Mouse (Mus musculus) myocyte (in vitro differentiated cells): Measurements from ENCODE around the gene B4gat1.

Source experiments
- CEBPB ChIP-seq: IDR thresholded peaks from 2 replicates; pipeline ENCODE4 v1.6.1; 2011; ENCODE audit warnings: mild to moderate bottlenecking, moderate library complexity; ENCODE audit not compliant: poor library complexity, insufficient read depth, severe bottlenecking
- E2F4 ChIP-seq: IDR thresholded peaks from one replicate; pipeline ENCODE4 v1.6.1; 2011; ENCODE audit warnings: mild to moderate bottlenecking, control low read depth, moderate library complexity; ENCODE audit not compliant: insufficient read depth
- MAX ChIP-seq: IDR thresholded peaks from one replicate; pipeline ENCODE4 v1.6.1; 2011; ENCODE audit warnings: low read depth, mild to moderate bottlenecking, control low read depth
- MYOD1 ChIP-seq, 3 experiments: IDR thresholded peaks; one replicate each; pipeline ENCODE4 v1.6.1; 2011; ENCODE audit warnings: control low read depth in 2 of 3, low read depth in 2 of 3, mild to moderate bottlenecking in 2 of 3, moderate library complexity in 1 of 3; ENCODE audit not compliant: insufficient read length in 2 of 3, control insufficient read depth in 1 of 3
- MYOG ChIP-seq, 3 experiments: IDR thresholded peaks; one replicate each; pipeline ENCODE4 v1.6.1; 2011; ENCODE audit warnings: control low read depth in 2 of 3, low read depth in 2 of 3, mild to moderate bottlenecking in 2 of 3; ENCODE audit not compliant: insufficient read length in 2 of 3, control insufficient read depth in 1 of 3, insufficient read depth in 1 of 3
- POLR2A ChIP-seq: IDR thresholded peaks from one replicate; pipeline ENCODE4 v1.6.1; 2011; ENCODE audit warnings: low read depth, mild to moderate bottlenecking, control low read depth, moderate library complexity; ENCODE audit not compliant: insufficient read length
- POLR2AphosphoS2 ChIP-seq: IDR thresholded peaks from one replicate; pipeline ENCODE4 v1.6.1; 2011; ENCODE audit warnings: low read depth, control low read depth; ENCODE audit not compliant: insufficient read length
- REST ChIP-seq: IDR thresholded peaks from one replicate; pipeline ENCODE4 v1.6.1; 2011; ENCODE audit warnings: mild to moderate bottlenecking, control low read depth, moderate library complexity; ENCODE audit not compliant: insufficient read depth, insufficient read length
- SRF ChIP-seq: IDR thresholded peaks from one replicate; pipeline ENCODE4 v1.6.1; 2011; ENCODE audit warnings: low read depth; ENCODE audit not compliant: control insufficient read depth, insufficient read length
- TCF12 ChIP-seq: IDR thresholded peaks from one replicate; pipeline ENCODE4 v1.6.1; 2011; ENCODE audit warnings: mild to moderate bottlenecking, control low read depth; ENCODE audit not compliant: poor library complexity, insufficient read depth, severe bottlenecking
- TCF3 ChIP-seq: IDR thresholded peaks from one replicate; pipeline ENCODE4 v1.6.1; 2011; ENCODE audit warnings: low read depth, control low read depth; ENCODE audit not compliant: insufficient read length
- USF1 ChIP-seq: IDR thresholded peaks from one replicate; pipeline ENCODE4 v1.6.1; 2011; ENCODE audit warnings: low read depth, mild to moderate bottlenecking, control low read depth, moderate library complexity

DNA sequence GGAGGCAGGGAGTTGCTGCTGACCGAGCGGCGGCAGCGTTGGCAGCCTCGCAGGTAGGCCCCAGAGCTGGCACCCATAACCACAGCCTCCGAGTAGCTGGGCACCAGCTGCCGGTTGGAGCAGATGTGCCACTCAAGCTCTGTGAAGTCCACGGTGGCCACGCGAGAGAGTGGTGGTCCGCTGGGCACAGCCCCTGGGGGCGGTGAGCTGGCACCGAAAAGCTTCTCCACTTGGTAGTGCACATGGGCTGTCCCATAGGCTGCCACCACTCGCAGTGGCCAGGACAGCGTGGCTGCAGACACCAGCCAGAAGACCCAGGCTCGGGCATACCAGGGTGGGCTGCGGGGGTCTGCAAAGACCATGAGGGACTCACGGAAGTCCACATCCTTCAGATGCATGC lies 43.4 kb downstream of the B4gat1 start:
- TF ChIP-seq POLR2AphosphoS2 (no peak), POLR2A (no peak), REST (no peak), SRF (no peak), TCF12 (no peak), USF1 (no peak), MAX (no peak), MYOG (IDR thresholded peaks at IDR 0.05; ENCODE audit: control insufficient read depth in 1 of 3, insufficient read depth in 1 of 3, insufficient read length in 2 of 3, low read depth in 2 of 3) (no peak), E2F4 (no peak), MYOD1 (IDR thresholded peaks at IDR 0.05; ENCODE audit: control insufficient read depth in 1 of 3, insufficient read length in 2 of 3, low read depth in 2 of 3) (no peak), CEBPB (no peak), TCF3 (no peak)
